Mouse (Mus musculus) frontal cortex, adult (tissue): Measurements from ENCODE around the gene Naip2.
"Not testable (repeated sequence)": the region's sequence is repeated elsewhere in the genome, so short reads cannot be mapped to it uniquely, and the experiment has no call there.

Experiments
- ATAC-seq: cut with Nextera tagmentation; 2 replicates; pipeline ENCODE4 v1.9.2; 2017; ENCODE audit warnings: mild to moderate bottlenecking, moderate library complexity, mixed read lengths; ENCODE audit not compliant: low TSS enrichment

Gene Naip2

GRCm38 (mm10) chr13:100201659-100202333, at the start of gene Naip2:
Naip2 (minus strand) TSS chr13:100202092.
- ATAC-seq: not testable (repeated sequence)

- not testable (repeated sequence) for ATAC-seq
Measured at GRCm38 (mm10) chr13:100246896-100247519, 45.1 kb upstream of the Naip2 start.

DNA sequence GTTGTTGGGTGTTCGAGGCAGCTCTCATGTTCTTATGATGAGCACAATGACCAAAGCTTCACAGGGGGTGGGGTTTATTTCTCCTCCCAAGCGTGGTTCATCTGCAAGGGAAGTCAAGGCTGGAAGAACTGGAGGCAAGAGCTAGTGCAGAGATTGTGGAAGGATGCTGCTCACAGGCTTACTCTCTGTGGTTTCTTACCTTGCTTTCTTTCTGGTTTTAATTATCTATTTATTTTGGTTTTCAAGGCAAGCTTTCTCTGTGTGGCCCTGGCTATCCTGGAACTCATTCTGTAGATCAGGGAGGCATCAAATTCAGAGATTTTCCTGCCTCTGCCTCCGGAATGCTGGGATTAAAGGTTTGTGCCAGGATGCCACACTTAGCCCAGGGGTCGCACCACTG, 44.3 kb upstream of the Naip2 start, which contains the start of gene Naip5:
Gene Naip5, minus strand, starts transcription at position 101 of the 400 bp plus-strand sequence.
- not testable (repeated sequence) for ATAC-seq

DNA sequence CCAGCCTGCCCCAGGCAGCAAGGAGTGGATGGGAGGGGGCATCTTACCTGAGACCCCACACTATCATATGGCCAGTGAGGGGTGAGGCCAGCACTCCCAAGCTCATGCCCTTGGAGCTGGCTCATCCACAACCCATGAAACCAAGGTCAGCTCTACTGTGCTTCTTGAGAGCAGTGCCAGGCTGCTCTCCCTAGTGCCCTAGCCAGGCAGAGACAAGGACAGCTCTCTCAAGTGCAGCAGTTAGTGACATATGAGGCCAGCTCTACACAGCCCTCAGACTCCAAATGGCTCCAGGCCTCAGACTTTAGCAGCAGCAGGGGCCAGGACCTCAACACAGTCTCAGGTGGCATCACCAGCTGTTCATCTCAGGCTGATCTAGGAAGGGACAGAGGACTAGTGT, 41.8 kb upstream of the Naip2 start:
- no peak for ATAC-seq

DNA sequence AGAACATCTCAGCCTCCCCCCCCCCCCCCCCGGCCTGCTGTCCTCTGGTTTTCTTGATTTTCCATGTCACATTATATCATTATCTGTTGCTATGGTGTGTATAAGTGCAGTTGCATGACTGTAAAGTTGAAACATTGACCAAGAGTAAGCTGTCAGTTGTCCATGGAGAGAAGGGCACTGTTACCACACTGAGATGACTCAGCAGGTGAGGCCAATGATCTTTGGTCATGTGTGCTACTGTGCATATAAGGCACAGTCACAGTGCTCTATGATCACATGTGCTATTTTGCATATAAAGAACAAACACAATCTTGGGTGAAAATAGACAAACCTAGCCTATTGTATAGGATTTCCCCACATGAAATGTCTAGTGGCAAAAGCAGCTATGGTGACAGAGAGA, 11.8 kb upstream of the Naip2 start:
- ATAC-seq: not testable (repeated sequence)

GRCm38 (mm10) chr13:100210540-100210939, 8.6 kb upstream of the Naip2 start:
- no peak for ATAC-seq

DNA sequence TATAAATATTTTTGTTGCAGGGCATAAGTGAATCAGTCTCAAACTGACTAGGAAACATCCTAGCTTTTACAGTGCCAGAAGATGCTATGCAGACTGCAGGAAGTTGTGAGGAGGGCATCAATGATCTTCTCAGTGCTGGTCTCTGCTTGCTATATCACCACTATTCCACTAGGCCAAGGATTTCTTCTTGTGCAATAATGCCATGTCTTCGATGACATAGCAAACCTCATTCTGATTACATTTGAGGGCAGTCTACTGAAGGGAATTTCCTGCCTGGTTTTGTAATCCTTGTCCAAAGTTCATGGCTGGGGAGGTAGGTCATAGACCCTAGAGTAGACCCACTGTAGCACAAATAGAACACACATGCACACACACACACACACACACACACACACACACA, 1.4 kb upstream of the Naip2 start:
- ATAC-seq: no peak

- ATAC-seq: no peak
Measured at GRCm38 (mm10) chr13:100200778-100201177, 1.1 kb downstream of the Naip2 start.

GRCm38 (mm10) chr13:100195421-100195820, 6.5 kb downstream of the Naip2 start:
- no peak for ATAC-seq

DNA sequence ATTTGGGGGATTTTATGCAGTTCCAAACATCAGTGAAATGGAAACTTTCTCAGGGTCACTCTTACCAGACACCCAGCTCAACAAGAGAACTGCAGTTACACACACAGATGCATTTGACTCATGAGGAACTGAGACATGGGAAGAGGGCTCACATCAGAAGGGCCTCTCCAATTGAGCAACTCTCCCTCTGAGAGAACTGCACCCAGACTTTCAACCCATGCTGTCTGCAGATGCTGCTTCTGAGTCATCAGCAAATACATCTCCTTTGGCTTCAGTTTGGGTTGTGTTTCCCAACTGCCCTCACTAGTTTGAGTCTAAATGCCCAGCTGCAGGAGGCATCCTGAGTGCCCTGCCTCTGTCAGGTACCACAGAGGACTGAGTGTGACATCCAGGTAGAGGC, 18.8 kb downstream of the Naip2 start:
- ATAC-seq: not testable (repeated sequence)

DNA sequence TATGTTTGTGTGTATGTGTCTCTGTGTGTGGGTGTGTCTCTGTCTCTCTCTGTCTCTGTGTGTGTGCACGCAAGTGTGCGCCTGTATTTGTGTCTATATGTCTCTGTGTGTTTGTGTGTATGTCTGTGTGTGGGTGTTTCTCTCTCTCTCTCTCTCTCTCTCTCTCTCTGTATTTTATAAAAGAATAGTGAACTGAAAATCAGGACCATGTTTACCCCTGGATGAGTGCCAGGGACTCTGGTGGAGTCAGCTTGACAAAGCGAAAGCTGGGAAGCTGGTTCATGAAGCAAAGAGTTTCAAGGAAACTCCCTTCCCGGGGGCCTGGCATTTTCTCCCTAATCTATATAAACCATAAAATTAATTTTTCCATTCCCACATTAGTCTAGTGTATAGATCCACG, 27.5 kb downstream of the Naip2 start:
- ATAC-seq: not testable (repeated sequence)

DNA sequence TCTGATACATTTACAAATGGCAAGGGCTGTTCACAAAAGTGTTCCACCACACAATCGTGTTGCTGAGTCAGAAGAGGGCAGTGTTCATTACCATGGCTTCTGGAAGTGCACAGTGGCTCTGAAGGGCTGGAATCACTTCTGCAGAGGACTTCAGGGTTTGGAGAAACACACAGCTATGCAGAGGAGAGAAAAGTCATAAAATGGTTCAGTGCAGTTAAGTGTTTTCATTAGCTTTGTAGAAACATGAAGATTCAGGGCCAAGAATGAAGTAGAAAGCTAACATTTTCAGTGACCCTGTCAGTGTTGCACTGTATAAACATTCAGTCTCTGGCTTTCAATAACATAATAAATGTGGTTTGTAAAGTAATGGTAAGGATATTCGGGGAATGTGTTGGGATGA, 35.5 kb downstream of the Naip2 start:
- not testable (repeated sequence) for ATAC-seq

GRCm38 (mm10) chr13:100162467-100162866, 39.4 kb downstream of the Naip2 start:
- ATAC-seq: not testable (repeated sequence)

DNA sequence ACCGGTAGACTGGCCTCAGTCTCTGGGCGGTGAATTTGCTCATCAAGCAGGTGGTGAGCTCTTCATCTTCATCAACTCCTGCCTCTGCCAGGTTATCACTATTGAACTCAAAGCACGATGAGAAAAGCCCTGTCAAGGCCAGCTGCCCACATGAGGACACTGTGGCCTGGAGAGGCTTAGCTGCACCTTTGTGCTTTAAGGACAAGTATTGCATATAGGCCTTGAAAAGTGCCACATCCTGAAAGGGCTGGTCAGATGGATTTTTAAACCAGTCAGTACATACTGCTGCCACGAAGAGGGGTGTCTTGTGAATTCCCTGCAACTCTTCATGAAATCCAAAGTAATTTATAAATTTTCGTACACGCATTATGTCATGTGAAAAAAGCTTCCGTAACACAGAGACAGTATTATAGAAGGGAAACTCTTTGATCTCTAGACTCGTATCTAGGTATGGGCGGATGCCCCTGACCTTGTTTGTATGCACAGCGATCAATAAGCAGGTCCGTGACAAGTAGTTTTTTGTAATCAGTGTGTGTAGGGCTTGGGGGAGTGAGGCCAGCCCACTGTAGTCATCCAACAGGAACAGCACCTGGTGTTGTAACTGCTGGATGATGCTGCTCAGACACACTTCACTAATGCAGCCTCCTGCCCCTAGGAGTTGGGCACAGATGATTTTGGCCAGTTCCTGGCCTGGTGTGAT, 40.6 kb downstream of the Naip2 start:
- not testable (repeated sequence) for ATAC-seq

- no peak for ATAC-seq
Measured at GRCm38 (mm10) chr13:100156624-100157023, 45.3 kb downstream of the Naip2 start.

- no peak for ATAC-seq
Measured at GRCm38 (mm10) chr13:100152659-100153058, 49.2 kb downstream of the Naip2 start.

DNA sequence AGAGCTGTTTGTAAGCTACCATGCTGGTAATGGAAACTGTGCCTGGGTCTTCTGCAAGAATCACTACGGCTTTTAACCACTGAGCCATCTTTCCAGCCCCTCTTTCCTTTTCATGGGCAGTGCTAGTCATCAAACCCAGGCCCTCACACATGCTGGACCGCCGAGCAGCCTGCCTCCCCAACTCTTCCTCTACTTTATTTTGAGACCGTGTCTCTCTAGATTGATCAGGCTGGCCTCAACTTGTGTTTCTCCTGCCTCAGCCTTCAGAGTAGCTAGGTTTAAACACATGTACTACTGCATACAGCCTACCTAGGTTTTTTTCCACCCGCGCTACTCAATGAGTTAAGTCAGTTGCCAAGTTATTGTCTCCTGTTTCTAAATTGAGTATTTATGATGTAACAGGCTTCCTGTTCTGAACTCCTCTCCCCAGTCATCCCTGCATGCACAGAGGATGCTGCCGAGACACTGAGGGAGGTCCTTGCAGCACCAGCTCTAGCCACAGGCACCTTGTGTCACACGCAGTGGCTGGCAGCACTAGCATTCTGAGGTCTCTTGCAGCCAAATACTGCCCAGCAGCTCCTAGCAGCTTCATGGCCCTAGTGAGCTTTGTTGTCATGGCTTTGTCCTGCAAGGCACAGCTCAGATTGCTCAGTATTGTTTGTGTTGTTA, 60.1 kb downstream of the Naip2 start:
- ATAC-seq: no peak

DNA sequence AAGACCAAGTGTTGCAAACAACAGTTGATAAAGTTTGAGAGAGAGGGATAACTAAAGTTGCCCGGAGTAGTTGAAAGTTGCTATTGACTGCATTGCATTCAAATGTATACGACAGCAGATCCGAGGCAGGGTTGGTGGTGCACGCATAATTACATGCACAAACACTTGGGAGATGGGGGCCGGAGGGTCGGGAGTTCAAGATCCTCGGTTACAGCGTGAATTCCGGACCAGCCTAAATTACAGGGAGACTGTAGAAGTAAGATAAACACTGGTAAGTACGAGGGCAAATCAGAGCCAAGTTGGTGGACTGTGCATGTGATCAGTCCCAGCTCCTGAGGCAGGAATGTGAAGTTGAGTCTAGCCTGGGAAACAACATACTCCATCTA, 76.6 kb downstream of the Naip2 start:
- no peak for ATAC-seq

GRCm38 (mm10) chr13:100124423-100125257, 77.3 kb downstream of the Naip2 start, which contains the start of gene Smn1:
Smn1 (plus strand) TSS chr13:100124852.
- ATAC-seq: peak; percentile 100

- ATAC-seq: no peak
Measured at GRCm38 (mm10) chr13:100123970-100124369, 77.9 kb downstream of the Naip2 start.
